Mouse (Mus musculus) liver, embryonic 11.5 days (tissue): ENCODE measurements around the gene Lrit2. TPM values are rescaled to one million over a fixed set of nuclear protein-coding genes. Genes with fewer than 3 reads are reported as not detected.

Experiments used
- ATAC-seq: fragments of 200-750 bp; cut with Nextera tagmentation; replicated peaks from 2 replicates; pipeline ENCODE4 v1.8.0; 2017; ENCODE audit warnings: moderate number of reproducible peaks, mild to moderate bottlenecking, moderate TSS enrichment, moderate library complexity; ENCODE audit not compliant: low FRiP score
- DNase-seq: peaks from one replicate; pipeline ENCODE4 v3.0.0-alpha.2; 2017; ENCODE audit warnings: low spot score
- H3K27ac ChIP-seq: fragments of 300-500 bp; sonication (generic); 2 replicates; pipeline ENCODE4 v1.5.1; 2014; ENCODE audit warnings: mild to moderate bottlenecking, low read depth, low read length, control low read depth
- H3K27me3 ChIP-seq: fragments of 300-500 bp; sonication (generic); replicated peaks from 2 replicates; pipeline ENCODE4 v1.6.1; 2014; ENCODE audit warnings: low read length, mixed read lengths; ENCODE audit not compliant: control insufficient read depth, insufficient read depth
- H3K36me3 ChIP-seq: fragments of 300-500 bp; sonication (generic); 2 replicates; pipeline ENCODE4 v1.6.1; 2014; ENCODE audit warnings: mild to moderate bottlenecking, low read length, moderate library complexity, mixed read lengths; ENCODE audit not compliant: control insufficient read depth, insufficient read depth
- H3K4me1 ChIP-seq: fragments of 300-500 bp; sonication (generic); replicated peaks from 2 replicates; pipeline ENCODE4 v1.6.1; 2014; ENCODE audit warnings: low read length, mixed read lengths; ENCODE audit not compliant: control insufficient read depth, insufficient read depth
- H3K4me2 ChIP-seq: fragments of 300-500 bp; sonication (generic); 2 replicates; pipeline ENCODE4 v1.6.1; 2014; ENCODE audit warnings: mild to moderate bottlenecking, control low read depth, moderate library complexity
- H3K4me3 ChIP-seq: fragments of 300-500 bp; sonication (generic); 2 replicates; pipeline ENCODE4 v1.5.1; 2014; ENCODE audit warnings: low read depth, low read length, control low read depth
- H3K9ac ChIP-seq: fragments of 300-500 bp; sonication (generic); 2 replicates; pipeline ENCODE4 v1.6.1; 2014; ENCODE audit warnings: low read depth, low read length, control low read depth
- H3K9me3 ChIP-seq: fragments of 300-500 bp; sonication (generic); 2 replicates; pipeline ENCODE4 v1.6.1; 2016; ENCODE audit warnings: low read length, inconsistent platforms, mixed read lengths; ENCODE audit not compliant: control insufficient read depth
- WGBS: fragments of 180-500 bp; shearing (Covaris S2); extraction: QIAGEN DNeasy Blood & Tissue Kit; methylation state at CpG from one replicate; pipeline ENCODE4 v1.1.7; 2014; 5-methylcytosine and 5-hydroxymethylcytosine counted together
- polyA plus RNA-seq: library from polyadenylated mRNA; unstranded; fragments of >200 nt; fragmentation: Nextera tagmentation; extraction: Ambion mirVana; gene quantifications from 2 replicates; pipeline ENCODE4 v1.2.1, GENCODE M21; 2014

The Lrit2 gene
- polyA plus RNA-seq, 1 experiment from 2014 or later, result not detected

GRCm38 (mm10) chr14:37104747-37105146 is 37.0 kb downstream of the Lrit2 start:
- Histone ChIP-seq H3K27ac (no peak overlapping the region), H3K36me3 (no peaks in the 10 kb centered on the region), H3K9ac (no peak overlapping the region), H3K4me3 (no peak overlapping the region), H3K9me3 (no peaks in the 10 kb centered on the region), H3K27me3 (peaks cover under 1% of the 10 kb centered on the region; the same call in 1 of the 2 replicates), H3K4me1 (no peaks in the 10 kb centered on the region), H3K4me2 (no peak overlapping the region)
- ATAC-seq (no peak; the same call in 1 of the 2 replicates), DNase-seq (no peak)
- WGBS, result 60% methylated on average over 5 of the region's 5 CpGs

GRCm38 (mm10) chr14:37105846-37106245 is 38.1 kb downstream of the Lrit2 start:
- Histone ChIP-seq H3K4me3 (no peak overlapping the region), H3K27ac (no peak overlapping the region), H3K27me3 (no peaks in the 10 kb centered on the region), H3K9me3 (no peaks in the 10 kb centered on the region), H3K36me3 (no peaks in the 10 kb centered on the region), H3K9ac (no peak overlapping the region), H3K4me1 (no peaks in the 10 kb centered on the region), H3K4me2 (no peak overlapping the region)
- 17% methylated on average over 7 of the region's 7 CpGs for WGBS
- DNase-seq, result no peak
- ATAC-seq, result no peak

- no peak for ATAC-seq
- Histone ChIP-seq H3K4me2 (no peak overlapping the region), H3K9ac (no peak overlapping the region), H3K27me3 (no peaks in the 10 kb centered on the region), H3K4me1 (no peaks in the 10 kb centered on the region), H3K27ac (no peak overlapping the region), H3K4me3 (no peak overlapping the region), H3K9me3 (no peaks in the 10 kb centered on the region), H3K36me3 (no peaks in the 10 kb centered on the region)
- DNase-seq, result no peak
- WGBS, result 62% methylated on average over 8 of the region's 8 CpGs
Measured at GRCm38 (mm10) chr14:37109460-37109859, 41.7 kb downstream of the Lrit2 start.

GRCm38 (mm10) chr14:37109975-37110374 is 42.2 kb downstream of the Lrit2 start:
- H3K9me3 ChIP-seq, result no peaks in the 10 kb centered on the region
- DNase-seq, result no peak
- 62% methylated on average over 9 of the region's 9 CpGs for WGBS
- no peaks in the 10 kb centered on the region for H3K4me1 ChIP-seq
- no peak overlapping the region for H3K4me3 ChIP-seq
- H3K27me3 ChIP-seq, result no peaks in the 10 kb centered on the region
- H3K36me3 ChIP-seq, result no peaks in the 10 kb centered on the region
- H3K27ac ChIP-seq, result no peak overlapping the region
- no peak for ATAC-seq
- H3K4me2 ChIP-seq, result no peak overlapping the region
- H3K9ac ChIP-seq, result no peak overlapping the region

- 73% methylated on average over 2 of the region's 2 CpGs for WGBS
Measured at GRCm38 (mm10) chr14:37110456-37110855, 42.7 kb downstream of the Lrit2 start.

GRCm38 (mm10) chr14:37111371-37111770 is 43.6 kb downstream of the Lrit2 start:
- H3K9me3 ChIP-seq, result no peaks in the 10 kb centered on the region
- no peak for ATAC-seq
- no peak overlapping the region for H3K4me2 ChIP-seq
- no peaks in the 10 kb centered on the region for H3K4me1 ChIP-seq
- no peak for DNase-seq
- no peaks in the 10 kb centered on the region for H3K36me3 ChIP-seq
- H3K27ac ChIP-seq, result no peak overlapping the region
- H3K27me3 ChIP-seq, result no peaks in the 10 kb centered on the region
- no peak overlapping the region for H3K4me3 ChIP-seq
- H3K9ac ChIP-seq, result no peak overlapping the region

More at GRCm38 (mm10) chr14:37110456-37110855, 42.7 kb downstream of the Lrit2 start:
- Histone ChIP-seq H3K27ac (no peak overlapping the region), H3K36me3 (no peaks in the 10 kb centered on the region), H3K4me2 (no peak overlapping the region), H3K27me3 (no peaks in the 10 kb centered on the region), H3K9ac (no peak overlapping the region), H3K9me3 (no peaks in the 10 kb centered on the region), H3K4me1 (no peaks in the 10 kb centered on the region), H3K4me3 (no peak overlapping the region)
- ATAC-seq (no peak), DNase-seq (no peak)

GRCm38 (mm10) chr14:37112931-37113330 is 45.2 kb downstream of the Lrit2 start:
- Histone ChIP-seq H3K27ac (no peak overlapping the region), H3K9ac (no peak overlapping the region), H3K4me2 (no peak overlapping the region), H3K9me3 (no peaks in the 10 kb centered on the region), H3K4me1 (no peaks in the 10 kb centered on the region), H3K27me3 (no peaks in the 10 kb centered on the region), H3K36me3 (no peaks in the 10 kb centered on the region), H3K4me3 (no peak overlapping the region)
- DNase-seq, result no peak
- 86% methylated on average over 7 of the region's 7 CpGs for WGBS
- ATAC-seq, result no peak

- Histone ChIP-seq H3K27me3 (no peaks in the 10 kb centered on the region), H3K9ac (no peak within 1 kb of the TSS), H3K4me2 (no peak within 1 kb of the TSS), H3K27ac (no peak within 1 kb of the TSS), H3K36me3 (no peaks in the 10 kb centered on the region), H3K9me3 (no peaks in the 10 kb centered on the region), H3K4me1 (no peaks in the 10 kb centered on the region), H3K4me3 (no peak within 1 kb of the TSS)
- 50% methylated on average over 3 of the region's 3 CpGs for WGBS
- DNase-seq, result no peak
- ATAC-seq, result no peak
Measured at GRCm38 (mm10) chr14:37113922-37114321, 46.2 kb downstream of the Lrit2 start, which contains the start of gene 2610528A11Rik. Gene 2610528A11Rik (minus strand): TSS chr14:37114022.

GRCm38 (mm10) chr14:37119233-37119632 is 51.5 kb downstream of the Lrit2 start:
- no peak overlapping the region for H3K4me3 ChIP-seq
- H3K36me3 ChIP-seq, result peaks cover 7% of the 10 kb centered on the region; the same call in 1 of the 2 replicates
- no peaks in the 10 kb centered on the region for H3K27me3 ChIP-seq
- DNase-seq (no peak), ATAC-seq (no peak)
- H3K9me3 ChIP-seq, result no peaks in the 10 kb centered on the region
- H3K27ac ChIP-seq, result no peak overlapping the region
- H3K4me1 ChIP-seq, result no peaks in the 10 kb centered on the region
- 96% methylated on average over 4 of the region's 4 CpGs for WGBS
- H3K4me2 ChIP-seq, result no peak overlapping the region
- H3K9ac ChIP-seq, result no peak overlapping the region
